Mouse (Mus musculus): ENCODE results near the gene Ahr. TPM values are rescaled to one million over a fixed set of nuclear protein-coding genes. Genes with fewer than 3 reads are reported as not detected.

The Ahr gene
- polyA plus RNA-seq, 2 experiments, result 10.7 to 19.5 TPM

DNA sequence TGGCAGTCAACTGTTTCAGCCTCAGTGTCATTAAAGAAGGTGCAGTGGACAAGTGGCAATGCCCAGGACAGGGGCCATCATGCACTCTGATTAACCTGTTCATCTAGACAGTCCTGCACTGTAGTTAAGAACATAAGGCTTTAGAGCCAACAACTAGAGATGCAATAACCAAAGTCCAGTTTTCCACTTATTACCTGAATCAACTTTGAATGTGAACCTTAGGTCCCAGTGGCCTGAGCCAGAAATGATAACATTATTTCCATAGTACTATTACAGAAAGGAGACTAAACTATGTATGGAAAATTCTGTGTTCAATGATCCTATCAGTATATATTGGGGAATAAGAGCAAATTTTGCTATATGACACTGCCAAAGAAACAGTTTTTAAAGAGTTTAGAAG lies 4.3 kb downstream of the Ahr start:
- no peak overlapping the region for H3K4me2 ChIP-seq (replicated peaks; ENCODE audit: low read depth, low read length, severe bottlenecking)
- H3K4me3 ChIP-seq (replicated peaks; ENCODE audit: low read length), result no peak overlapping the region
- ATAC-seq (ENCODE audit: low FRiP score, low read depth) (no peak), DNase-seq (ENCODE audit: low spot score) (no peak)
- no peaks in the 10 kb centered on the region; the same call in 1 of the 2 replicates for H3K4me1 ChIP-seq (ENCODE audit: control insufficient read depth, insufficient read depth, low read length)
- no peaks in the 10 kb centered on the region for H3K36me3 ChIP-seq (ENCODE audit: control insufficient read depth, insufficient read depth, low read length)
- H3K9ac ChIP-seq (ENCODE audit: low read depth, low read length, severe bottlenecking), result no peak overlapping the region
- no peaks in the 10 kb centered on the region for H3K9me3 ChIP-seq (ENCODE audit: control insufficient read depth, low read length)
- H3K27me3 ChIP-seq (ENCODE audit: control insufficient read depth, insufficient read depth, low read length), result 0 out of 2 replicates have a peak, but pooled peaks cover 12% of the 10 kb centered on the region
- no peak for TF ChIP-seq POLR2A (IDR thresholded peaks at IDR 0.05; ENCODE audit: borderline replicate concordance, extremely low read depth, insufficient read depth, insufficient read length)
- H3K27ac ChIP-seq (replicated peaks; ENCODE audit: low read depth, low read length), result no peak overlapping the region

DNA sequence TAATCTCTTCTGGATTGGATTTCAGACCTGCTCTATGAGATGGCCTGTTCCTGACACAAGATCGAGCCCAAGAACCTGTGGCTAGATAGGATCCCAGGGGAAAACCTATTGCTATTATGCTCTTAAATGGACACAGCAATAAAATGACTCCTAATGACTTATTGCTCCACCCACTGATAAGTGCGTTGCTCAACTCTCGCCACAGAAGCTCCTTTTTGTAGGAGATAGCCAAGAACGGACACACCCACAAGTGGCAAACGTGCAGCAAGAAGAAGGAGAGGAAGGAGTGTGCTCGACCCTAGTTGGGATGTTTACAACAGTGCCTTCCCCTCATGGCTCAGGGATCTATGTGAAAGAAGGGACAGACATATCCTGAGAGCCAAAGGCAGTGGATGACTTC lies 7.4 kb downstream of the Ahr start:
- Histone ChIP-seq H3K9me3 (ENCODE audit: control insufficient read depth, low read length) (no peaks in the 10 kb centered on the region), H3K4me1 (ENCODE audit: control insufficient read depth, insufficient read depth, low read length) (no peaks in the 10 kb centered on the region), H3K4me2 (replicated peaks; ENCODE audit: low read depth, low read length, severe bottlenecking) (no peak overlapping the region), H3K27me3 (ENCODE audit: control insufficient read depth, insufficient read depth, low read length) (no peaks in the 10 kb centered on the region), H3K27ac (replicated peaks; ENCODE audit: low read depth, low read length) (no peak overlapping the region), H3K9ac (ENCODE audit: low read depth, low read length, severe bottlenecking) (no peak overlapping the region), H3K4me3 (replicated peaks; ENCODE audit: low read length) (no peak overlapping the region), H3K36me3 (ENCODE audit: control insufficient read depth, insufficient read depth, low read length) (no peaks in the 10 kb centered on the region)
- WGBS, result 72% methylated on average over 6 of the region's 6 CpGs
- DNase-seq (ENCODE audit: low spot score) (no peak), ATAC-seq (ENCODE audit: low FRiP score, low read depth) (no peak)
- TF ChIP-seq POLR2A (IDR thresholded peaks at IDR 0.05; ENCODE audit: borderline replicate concordance, extremely low read depth, insufficient read depth, insufficient read length), result no peak

DNA sequence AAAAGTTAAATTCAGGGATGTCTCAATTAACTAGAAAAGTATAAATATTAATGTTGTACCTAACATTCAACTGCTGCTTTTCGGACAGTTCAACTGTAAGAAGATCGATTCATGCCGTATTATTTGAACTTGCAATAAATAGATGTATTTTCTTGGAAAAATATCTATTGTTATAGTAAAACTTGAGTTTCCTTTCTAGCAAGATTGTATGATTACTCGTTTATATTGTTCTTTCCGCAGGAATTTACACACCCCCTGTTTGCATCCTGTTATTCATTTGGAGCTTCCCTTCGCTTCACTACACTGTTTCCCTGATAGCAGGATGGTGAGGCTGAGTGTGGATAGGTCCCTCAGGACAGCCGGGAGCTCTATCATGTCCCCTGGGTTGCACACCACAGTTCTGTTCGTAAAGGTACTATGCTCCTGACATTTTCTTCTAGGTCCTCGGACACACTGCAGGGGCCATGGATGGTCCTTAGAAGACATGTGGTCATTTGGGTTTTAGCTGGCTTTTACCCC lies 12.2 kb downstream of the Ahr start:
- WGBS, result 91% methylated on average over 9 of the region's 9 CpGs
- DNase-seq (ENCODE audit: low spot score), result no peak
- TF ChIP-seq POLR2A (IDR thresholded peaks at IDR 0.05; ENCODE audit: borderline replicate concordance, extremely low read depth, insufficient read depth, insufficient read length), result no peak

DNA sequence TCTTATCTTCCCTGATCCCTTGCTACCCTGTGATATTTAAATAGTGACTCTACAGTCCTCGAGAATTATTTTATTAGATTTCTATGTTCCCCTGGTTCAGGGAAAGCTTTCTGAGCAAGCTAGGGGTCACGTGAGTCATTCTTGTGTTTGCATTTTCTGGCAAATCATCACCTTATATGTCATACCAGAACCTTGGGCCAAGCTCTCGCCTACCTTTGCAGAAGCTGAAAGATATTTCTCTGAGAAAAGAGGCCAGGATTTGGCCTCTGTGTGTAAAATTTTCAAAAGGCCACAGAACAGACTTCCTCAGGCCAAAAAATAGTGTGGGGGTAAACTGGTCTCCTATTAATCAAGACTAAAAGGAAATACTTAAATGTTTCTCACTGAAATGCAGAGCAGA lies 19.2 kb downstream of the Ahr start:
- no peak overlapping the region for H3K9ac ChIP-seq (ENCODE audit: low read depth, low read length, severe bottlenecking)
- no peak overlapping the region for H3K27ac ChIP-seq (replicated peaks; ENCODE audit: low read depth, low read length)
- H3K36me3 ChIP-seq (ENCODE audit: control insufficient read depth, insufficient read depth, low read length), result no peaks in the 10 kb centered on the region
- DNase-seq (ENCODE audit: low spot score) (no peak), ATAC-seq (ENCODE audit: low FRiP score, low read depth) (no peak)
- H3K4me2 ChIP-seq (replicated peaks; ENCODE audit: low read depth, low read length, severe bottlenecking), result no peak overlapping the region
- H3K9me3 ChIP-seq (ENCODE audit: control insufficient read depth, low read length), result no peaks in the 10 kb centered on the region
- TF ChIP-seq POLR2A (IDR thresholded peaks at IDR 0.05; ENCODE audit: borderline replicate concordance, extremely low read depth, insufficient read depth, insufficient read length), result no peak
- no peaks in the 10 kb centered on the region for H3K4me1 ChIP-seq (ENCODE audit: control insufficient read depth, insufficient read depth, low read length)
- H3K4me3 ChIP-seq (replicated peaks; ENCODE audit: low read length), result no peak overlapping the region
- no peaks in the 10 kb centered on the region for H3K27me3 ChIP-seq (ENCODE audit: control insufficient read depth, insufficient read depth, low read length)
- 56% methylated on average over 3 of the region's 3 CpGs for WGBS

More for the DNA sequence above, 12.2 kb downstream of the Ahr start:
- no peak for ATAC-seq (ENCODE audit: low FRiP score, low read depth)
- no peak overlapping the region for H3K27ac ChIP-seq (replicated peaks; ENCODE audit: low read depth, low read length)
- H3K9ac ChIP-seq (ENCODE audit: low read depth, low read length, severe bottlenecking), result no peak overlapping the region
- H3K4me1 ChIP-seq (ENCODE audit: control insufficient read depth, insufficient read depth, low read length), result no peaks in the 10 kb centered on the region
- no peaks in the 10 kb centered on the region for H3K27me3 ChIP-seq (ENCODE audit: control insufficient read depth, insufficient read depth, low read length)
- H3K4me3 ChIP-seq (replicated peaks; ENCODE audit: low read length), result no peak overlapping the region
- no peaks in the 10 kb centered on the region for H3K9me3 ChIP-seq (ENCODE audit: control insufficient read depth, low read length)
- H3K4me2 ChIP-seq (replicated peaks; ENCODE audit: low read depth, low read length, severe bottlenecking), result no peak overlapping the region
- H3K36me3 ChIP-seq (ENCODE audit: control insufficient read depth, insufficient read depth, low read length), result no peaks in the 10 kb centered on the region

DNA sequence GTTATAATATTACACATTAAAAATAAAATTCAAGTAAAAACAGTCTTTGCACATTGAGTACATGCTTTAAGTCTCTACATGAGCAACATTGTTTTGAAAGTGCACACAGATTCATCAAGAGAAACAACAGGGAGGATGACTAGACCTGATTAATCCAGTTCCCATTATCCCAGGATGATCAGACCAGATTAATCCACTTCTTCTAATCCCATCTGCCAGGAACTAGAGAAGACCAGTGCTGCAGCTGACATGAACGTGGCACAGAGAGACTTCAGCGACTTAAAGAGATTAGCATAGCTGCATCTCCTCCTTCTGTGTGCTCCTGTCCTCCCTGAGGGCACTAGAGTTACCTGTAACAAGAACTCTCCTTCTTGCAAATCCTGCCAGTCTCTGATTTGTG lies 20.2 kb downstream of the Ahr start:
- WGBS, result 70% methylated on average over 2 of the region's 2 CpGs
- H3K9me3 ChIP-seq (ENCODE audit: control insufficient read depth, low read length), result no peaks in the 10 kb centered on the region
- H3K4me3 ChIP-seq (replicated peaks; ENCODE audit: low read length), result no peak overlapping the region
- no peaks in the 10 kb centered on the region for H3K4me1 ChIP-seq (ENCODE audit: control insufficient read depth, insufficient read depth, low read length)
- no peaks in the 10 kb centered on the region for H3K36me3 ChIP-seq (ENCODE audit: control insufficient read depth, insufficient read depth, low read length)
- DNase-seq (ENCODE audit: low spot score) (no peak), ATAC-seq (ENCODE audit: low FRiP score, low read depth) (no peak)
- H3K27ac ChIP-seq (replicated peaks; ENCODE audit: low read depth, low read length), result no peak overlapping the region
- no peak for TF ChIP-seq POLR2A (IDR thresholded peaks at IDR 0.05; ENCODE audit: borderline replicate concordance, extremely low read depth, insufficient read depth, insufficient read length)
- no peak overlapping the region for H3K9ac ChIP-seq (ENCODE audit: low read depth, low read length, severe bottlenecking)
- no peaks in the 10 kb centered on the region for H3K27me3 ChIP-seq (ENCODE audit: control insufficient read depth, insufficient read depth, low read length)
- no peak overlapping the region for H3K4me2 ChIP-seq (replicated peaks; ENCODE audit: low read depth, low read length, severe bottlenecking)

DNA sequence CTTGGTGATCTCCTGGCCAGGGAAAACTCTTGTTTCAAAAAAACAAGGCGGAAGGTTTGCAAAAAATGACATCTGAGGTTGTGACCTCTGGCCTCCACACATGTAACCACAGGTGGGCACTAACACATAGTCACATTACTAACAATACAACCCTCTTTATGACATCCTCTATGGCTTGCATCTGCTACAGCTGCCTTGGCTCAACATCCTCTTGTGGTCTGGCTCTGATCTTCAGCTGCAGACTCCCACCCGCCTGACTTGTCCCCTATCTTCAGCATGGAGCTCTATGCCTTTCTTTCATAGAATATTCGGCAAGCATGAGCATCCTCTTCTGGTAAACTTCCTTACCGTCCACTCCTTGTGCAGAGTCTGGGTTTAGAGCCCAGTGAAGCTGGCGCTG lies 24.1 kb downstream of the Ahr start:
- H3K4me3 ChIP-seq (replicated peaks; ENCODE audit: low read length), result no peak overlapping the region
- no peak overlapping the region for H3K4me2 ChIP-seq (replicated peaks; ENCODE audit: low read depth, low read length, severe bottlenecking)
- 85% methylated on average over 5 of the region's 5 CpGs for WGBS
- no peak overlapping the region for H3K27ac ChIP-seq (replicated peaks; ENCODE audit: low read depth, low read length)
- H3K4me1 ChIP-seq (ENCODE audit: control insufficient read depth, insufficient read depth, low read length), result no peaks in the 10 kb centered on the region
- ATAC-seq (ENCODE audit: low FRiP score, low read depth) (no peak), DNase-seq (ENCODE audit: low spot score) (no peak)
- H3K9ac ChIP-seq (ENCODE audit: low read depth, low read length, severe bottlenecking), result no peak overlapping the region
- no peaks in the 10 kb centered on the region for H3K9me3 ChIP-seq (ENCODE audit: control insufficient read depth, low read length)
- TF ChIP-seq POLR2A (IDR thresholded peaks at IDR 0.05; ENCODE audit: borderline replicate concordance, extremely low read depth, insufficient read depth, insufficient read length), result no peak
- H3K36me3 ChIP-seq (ENCODE audit: control insufficient read depth, insufficient read depth, low read length), result no peaks in the 10 kb centered on the region
- H3K27me3 ChIP-seq (ENCODE audit: control insufficient read depth, insufficient read depth, low read length), result no peaks in the 10 kb centered on the region
